Mouse (Mus musculus): ENCODE measurements around the gene Scn1b. TPM values are rescaled to one million over a fixed set of nuclear protein-coding genes. Genes with fewer than 3 reads are reported as not detected.

Gene Scn1b
- total RNA-seq (2021) = 10.1 and 11.3 TPM in 2 replicates
- long read RNA-seq, transcript Scn1b-201 (6 exons, 1,573 nt) = major isoform, 5 of 8 reads
- long read RNA-seq, partial matches to known transcripts = 1 of 8 reads
- long read RNA-seq, other reads (novel, unspliced or antisense) = 0 of 8 reads

GRCm38 (mm10) chr7:31126851-31127724, at the start of gene Scn1b:
Gene Scn1b, minus strand, starts transcription at chr7:31127003.
- DNase-seq = peak; percentile 84

- DNase-seq = no peak
Measured at GRCm38 (mm10) chr7:31175096-31175495, 48.3 kb upstream of the Scn1b start.

GRCm38 (mm10) chr7:31174466-31174865, 47.7 kb upstream of the Scn1b start:
- no peak for DNase-seq

GRCm38 (mm10) chr7:31172238-31172637, 45.4 kb upstream of the Scn1b start:
- DNase-seq = peak; percentile 52

GRCm38 (mm10) chr7:31170520-31170919, 43.7 kb upstream of the Scn1b start:
- no peak for DNase-seq

- no peak for DNase-seq
Measured at GRCm38 (mm10) chr7:31168412-31168811, 41.6 kb upstream of the Scn1b start.

GRCm38 (mm10) chr7:31164748-31165147, 37.9 kb upstream of the Scn1b start:
- DNase-seq = no peak

- DNase-seq = no peak
Measured at GRCm38 (mm10) chr7:31163666-31164577, 37.1 kb upstream of the Scn1b start.

GRCm38 (mm10) chr7:31162324-31162723, 35.5 kb upstream of the Scn1b start:
- DNase-seq = no peak

GRCm38 (mm10) chr7:31161831-31162230, 35.0 kb upstream of the Scn1b start:
- DNase-seq = no peak

GRCm38 (mm10) chr7:31161246-31161645, 34.4 kb upstream of the Scn1b start:
- no peak for DNase-seq

- DNase-seq = no peak
Measured at GRCm38 (mm10) chr7:31160763-31161162, 34.0 kb upstream of the Scn1b start.

- DNase-seq = no peak
Measured at GRCm38 (mm10) chr7:31156034-31156928, 29.5 kb upstream of the Scn1b start.

- no peak for DNase-seq
Measured at GRCm38 (mm10) chr7:31155296-31156033, 28.7 kb upstream of the Scn1b start, which contains the start of gene Gramd1a. Gene Gramd1a, minus strand, starts transcription at chr7:31155896.

- no peak for DNase-seq
Measured at GRCm38 (mm10) chr7:31153536-31154320, 26.9 kb upstream of the Scn1b start.

GRCm38 (mm10) chr7:31151301-31152241, 24.8 kb upstream of the Scn1b start:
- DNase-seq = peak; percentile 49

GRCm38 (mm10) chr7:31150566-31151300, 23.9 kb upstream of the Scn1b start:
- peak; percentile 95 for DNase-seq
